Mouse (Mus musculus) heart, postnatal 0 days (tissue): ENCODE results near the gene Col11a2.

Experiments
- CTCF ChIP-seq: IDR thresholded peaks from 2 replicates; pipeline ENCODE4 v1.5.1; 2016; ENCODE audit warnings: antibody characterized with exemption, control low read depth, low read depth
- EP300 ChIP-seq: IDR thresholded peaks from 2 replicates; pipeline ENCODE4 v1.6.1; 2016; ENCODE audit warnings: antibody characterized with exemption, low read depth

- TF ChIP-seq CTCF (no peak), EP300 (no peak)
Observed at GRCm38 (mm10) chr17:34106555-34106954, 67.3 kb downstream of the Col11a2 start.
